Mouse (Mus musculus) ES-E14 (cell line): Measurements from ENCODE around the gene Stat5b. TPM values are rescaled to one million over a fixed set of nuclear protein-coding genes. Genes with fewer than 3 reads are reported as not detected.

Source experiments
- DNase-seq: peaks from one replicate; pipeline ENCODE4 v3.0.0-alpha.2; 2013; ENCODE audit warnings: low read depth, low spot score
- H3K27ac ChIP-seq: 2 replicates; pipeline ENCODE4 v1.5.1; 2012; ENCODE audit warnings: low read depth, mild to moderate bottlenecking, low read length, moderate library complexity, mixed read lengths; ENCODE audit not compliant: poor library complexity, insufficient read depth, severe bottlenecking
- H3K36me3 ChIP-seq: 2 replicates; pipeline ENCODE4 v1.6.1; 2012; ENCODE audit warnings: mild to moderate bottlenecking, low read length, moderate library complexity, mixed read lengths; ENCODE audit not compliant: control insufficient read depth, poor library complexity, insufficient read depth, severe bottlenecking
- H3K4me1 ChIP-seq, 2 experiments: fragments of 150-350 bp in 1 of 2; sonication (generic) in 1 of 2; 2 replicates each; pipeline ENCODE4 v1.6.1; 2012; ENCODE audit warnings: low read length in 2 of 2, mild to moderate bottlenecking in 1 of 2, mixed read lengths in 1 of 2; ENCODE audit not compliant: control insufficient read depth in 2 of 2, insufficient read depth in 2 of 2, poor library complexity in 1 of 2
- H3K4me3 ChIP-seq, 2 experiments: fragments of 150-350 bp in 1 of 2; sonication (generic) in 1 of 2; 2 replicates each; pipeline ENCODE4 v1.5.1; 2012; ENCODE audit warnings: low read length in 2 of 2, low read depth in 1 of 2, mild to moderate bottlenecking in 1 of 2, mixed read lengths in 1 of 2; ENCODE audit not compliant: insufficient read depth in 1 of 2, poor library complexity in 1 of 2, severe bottlenecking in 1 of 2
- H3K9ac ChIP-seq: 2 replicates; pipeline ENCODE4 v1.6.1; 2012; ENCODE audit warnings: low read depth, mild to moderate bottlenecking, low read length, mixed read lengths; ENCODE audit not compliant: poor library complexity, insufficient read depth, severe bottlenecking
- H3K9me3 ChIP-seq: fragments of 150-350 bp; sonication (generic); 2 replicates; pipeline ENCODE4 v1.6.1; 2012; ENCODE audit warnings: low read depth, mild to moderate bottlenecking, low read length; ENCODE audit not compliant: control insufficient read depth, insufficient read depth
- CHD2 ChIP-seq: IDR thresholded peaks from 2 replicates; pipeline ENCODE4 v1.6.1; 2014; ENCODE audit warnings: mild to moderate bottlenecking, low read depth, low read length, inconsistent platforms
- HCFC1 ChIP-seq: IDR thresholded peaks from 2 replicates; pipeline ENCODE4 v1.6.1; 2012; ENCODE audit warnings: low read length, inconsistent platforms, borderline replicate concordance; ENCODE audit not compliant: insufficient read depth
- MAFK ChIP-seq: IDR thresholded peaks from 2 replicates; pipeline ENCODE4 v1.6.1; 2014; ENCODE audit warnings: mild to moderate bottlenecking, low read depth, low read length, inconsistent platforms; ENCODE audit not compliant: insufficient read depth
- ZC3H11A ChIP-seq: IDR thresholded peaks from 2 replicates; pipeline ENCODE4 v1.6.1; 2012; ENCODE audit warnings: low read depth, mild to moderate bottlenecking, inconsistent platforms, low read length, borderline replicate concordance
- ZNF384 ChIP-seq: IDR thresholded peaks from 2 replicates; pipeline ENCODE4 v1.6.1; 2012; ENCODE audit warnings: low read depth, low read length, inconsistent platforms
- in situ Hi-C, 2 experiments: fragments of 600-800 bp; cut with MboI; formaldehyde crosslinking; loops; one replicate each; pipeline ENCODE4 v1.15.1; 2025; ENCODE audit warnings: low sequenced_read_pairs in 2 of 2, inconsistent platforms in 1 of 2; ENCODE audit not compliant: unreplicated experiment in 2 of 2
- total RNA-seq: library from RNA; depleted of rRNA; stranded (reverse); fragments of 300-350 nt; gene quantifications from 2 replicates; pipeline ENCODE4 v1.2.3, GENCODE M21; 2012

Stat5b gene
- total RNA-seq, 1 experiment: 3.4 TPM

- no peak overlapping the region for H3K27ac ChIP-seq
- no peak for DNase-seq
These were observed 43.9 kb downstream of the Stat5b start for GRCm38 (mm10) chr11:100806380-100807305.

GRCm38 (mm10) chr11:100805535-100805934, 45.0 kb downstream of the Stat5b start:
- no peaks in the 10 kb centered on the region for H3K36me3 ChIP-seq
- no peak for TF ChIP-seq HCFC1
- no peak for TF ChIP-seq ZC3H11A
- no peak for TF ChIP-seq CHD2
- TF ChIP-seq ZNF384: no peak
- no peak for TF ChIP-seq MAFK

More at GRCm38 (mm10) chr11:100806380-100807305, 43.9 kb downstream of the Stat5b start:
- Histone ChIP-seq H3K4me1 (peaks cover 0 to 2% of the 10 kb centered on the region in 2 experiments; a peak in 2 of 4 replicates), H3K9ac (no peak overlapping the region; the same call in 1 of the 2 replicates), H3K36me3 (no peaks in the 10 kb centered on the region), H3K4me3 (no peak overlapping the region), H3K9me3 (no peaks in the 10 kb centered on the region)
- in situ Hi-C loops: no loop called here
- TF ChIP-seq MAFK (0 out of 2 replicates have a peak, but pooled peaks have one; percentile 17), ZC3H11A (no peak), HCFC1 (no peak)

GRCm38 (mm10) chr11:100804409-100804808, 46.1 kb downstream of the Stat5b start:
- Histone ChIP-seq H3K9ac (no peak overlapping the region), H3K4me1 (peaks cover 0 to 2% of the 10 kb centered on the region in 2 experiments; a peak in 2 of 4 replicates), H3K36me3 (no peaks in the 10 kb centered on the region), H3K9me3 (no peaks in the 10 kb centered on the region), H3K4me3 (no peak overlapping the region), H3K27ac (no peak overlapping the region)
- in situ Hi-C loops: no loop called here
- no peak for TF ChIP-seq CHD2
- TF ChIP-seq HCFC1: no peak
- TF ChIP-seq ZC3H11A: no peak
- DNase-seq: no peak

More at GRCm38 (mm10) chr11:100805535-100805934, 45.0 kb downstream of the Stat5b start:
- in situ Hi-C loops: no loop called here
- no peak for DNase-seq
- H3K9me3 ChIP-seq: no peaks in the 10 kb centered on the region
- no peak overlapping the region for H3K4me3 ChIP-seq
- H3K4me1 ChIP-seq: peaks cover 0 to 2% of the 10 kb centered on the region in 2 experiments; a peak in 2 of 4 replicates
- H3K9ac ChIP-seq: no peak overlapping the region
- H3K27ac ChIP-seq: no peak overlapping the region

- Histone ChIP-seq H3K27ac (no peak overlapping the region), H3K4me3 (no peak overlapping the region), H3K9me3 (no peaks in the 10 kb centered on the region), H3K4me1 (no peaks in the 10 kb centered on the region), H3K9ac (no peak overlapping the region), H3K36me3 (no peaks in the 10 kb centered on the region)
- DNase-seq: no peak
- TF ChIP-seq ZNF384 (no peak), MAFK (no peak), HCFC1 (no peak), ZC3H11A (no peak), CHD2 (no peak)
- in situ Hi-C loops: no loop called here
These were observed 51.1 kb downstream of the Stat5b start for GRCm38 (mm10) chr11:100799426-100799825.
